Mouse (Mus musculus): ENCODE data around the gene Zfp688.
"Not testable (repeated sequence)": the region's sequence is repeated elsewhere in the genome, so short reads cannot be mapped to it uniquely, and the experiment has no call there.

The Zfp688 gene

DNA sequence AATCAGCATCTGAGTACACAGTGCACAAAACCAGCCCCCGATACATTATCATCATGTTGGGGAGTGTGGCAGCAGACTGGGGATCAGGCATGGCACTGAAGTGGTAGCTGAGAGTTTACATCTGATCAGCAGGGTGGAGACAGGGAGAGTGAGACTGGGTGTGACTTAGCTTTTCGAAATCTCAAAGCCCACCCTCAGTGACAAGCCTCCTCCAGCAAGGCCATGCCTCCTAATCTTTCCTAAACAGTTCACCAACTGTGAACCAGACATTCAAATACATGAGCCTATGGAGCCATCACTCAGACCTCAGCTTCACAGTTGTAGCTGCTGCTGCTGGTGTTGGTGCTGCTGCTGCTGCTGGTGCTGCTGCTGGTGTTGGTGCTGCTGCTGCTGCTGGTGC lies 10.4 kb downstream of the Zfp688 start:
- intact Hi-C loops (cut with DNase I): no loop called here

DNA sequence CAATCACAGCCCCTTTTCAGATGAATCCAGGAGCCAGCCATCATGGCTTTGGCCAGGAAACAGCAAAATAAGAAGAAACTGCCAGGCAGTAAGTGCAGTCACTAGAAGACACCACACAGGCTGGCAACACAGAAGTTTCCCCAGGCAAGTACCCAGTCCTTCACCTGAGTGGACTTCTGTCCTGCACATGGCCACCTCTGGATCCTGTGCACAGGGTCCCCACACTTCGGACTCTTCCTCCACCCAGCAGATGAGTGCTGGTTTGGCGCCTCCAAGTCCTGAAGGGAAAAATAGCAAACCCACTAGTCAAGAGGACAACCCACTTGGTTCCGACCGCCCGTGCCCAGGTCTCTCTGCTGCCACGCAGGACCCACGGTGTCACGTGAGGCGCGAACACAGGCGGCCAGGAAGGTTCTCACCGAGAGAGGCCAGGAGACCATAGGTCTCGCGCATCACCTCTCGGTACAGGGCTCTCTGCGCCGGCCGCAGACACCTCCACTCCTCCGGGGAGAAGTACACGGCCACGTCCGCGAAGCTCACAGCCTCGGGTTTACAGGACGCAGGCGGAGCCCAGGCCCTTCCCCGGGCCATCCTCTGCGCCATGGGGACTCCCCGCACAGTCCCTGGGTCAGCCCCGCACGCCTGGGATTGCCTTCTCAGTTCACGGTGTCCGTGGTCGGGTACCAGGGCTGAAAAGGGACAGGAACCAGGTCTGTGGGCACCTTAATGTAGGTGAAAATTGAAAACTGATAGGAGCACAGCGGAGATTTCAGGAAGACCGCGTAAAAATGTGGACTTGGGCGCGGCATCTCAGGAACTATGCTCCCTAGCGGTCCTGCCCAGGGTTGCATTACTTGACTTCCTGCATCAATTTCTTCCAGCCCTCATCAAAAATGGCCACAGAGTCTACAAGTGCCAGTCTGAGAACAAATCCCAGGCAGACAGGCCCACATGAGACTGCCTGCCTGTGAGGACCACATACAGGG lies 15.6 kb downstream of the Zfp688 start, which contains the start of gene Zfp764:
Gene Zfp764, minus strand, starts transcription at position 821 of the 986 bp plus-strand sequence.
- intact Hi-C loops (cut with DNase I): not testable (repeated sequence)

DNA sequence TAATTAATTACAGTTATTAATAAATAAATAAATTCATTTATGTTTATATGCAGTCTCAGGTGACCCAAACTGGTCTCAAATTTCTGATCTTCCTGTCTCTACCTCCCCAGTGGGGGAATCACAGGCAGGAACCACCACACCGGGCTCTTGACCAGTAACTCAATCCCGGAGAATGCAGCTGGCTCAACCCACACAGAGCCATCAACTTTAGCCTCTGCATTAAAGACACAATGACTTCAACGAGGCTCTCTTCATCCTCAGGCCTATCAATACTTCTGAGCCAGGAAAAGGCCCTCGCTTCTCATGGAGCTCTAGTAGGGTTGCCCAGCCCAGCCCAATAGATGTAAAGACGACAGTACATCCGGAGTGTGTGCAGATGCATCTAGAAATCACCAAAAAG lies 17.8 kb downstream of the Zfp688 start:
- intact Hi-C loops (cut with DNase I): loop anchor here (5.0 kb wide), 1 partner anchor 42 kb away; no protein-coding TSS in a partner anchor

DNA sequence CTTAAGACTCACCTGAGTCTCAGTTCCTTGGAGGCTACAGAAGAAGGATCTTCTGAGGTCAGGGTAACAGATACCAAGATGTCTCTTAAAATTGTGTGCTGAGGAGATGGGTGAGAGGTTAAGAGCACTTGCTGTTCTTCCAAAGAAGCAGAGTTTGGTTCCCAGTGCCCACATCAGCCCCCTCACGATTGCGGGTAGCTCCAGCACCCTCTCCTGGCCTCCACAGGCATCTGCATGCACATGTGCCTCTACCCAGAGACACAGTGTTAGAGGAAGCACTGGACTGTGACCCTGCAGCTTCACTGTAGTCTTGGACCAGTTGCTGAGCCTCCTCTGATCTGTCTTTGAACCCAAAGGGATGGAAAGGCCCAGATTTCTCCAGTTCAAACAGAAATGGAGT lies 18.9 kb downstream of the Zfp688 start:
- intact Hi-C loops (cut with DNase I): loop anchor here (5.0 kb wide), 1 partner anchor 41 kb away; no protein-coding TSS in a partner anchor

DNA sequence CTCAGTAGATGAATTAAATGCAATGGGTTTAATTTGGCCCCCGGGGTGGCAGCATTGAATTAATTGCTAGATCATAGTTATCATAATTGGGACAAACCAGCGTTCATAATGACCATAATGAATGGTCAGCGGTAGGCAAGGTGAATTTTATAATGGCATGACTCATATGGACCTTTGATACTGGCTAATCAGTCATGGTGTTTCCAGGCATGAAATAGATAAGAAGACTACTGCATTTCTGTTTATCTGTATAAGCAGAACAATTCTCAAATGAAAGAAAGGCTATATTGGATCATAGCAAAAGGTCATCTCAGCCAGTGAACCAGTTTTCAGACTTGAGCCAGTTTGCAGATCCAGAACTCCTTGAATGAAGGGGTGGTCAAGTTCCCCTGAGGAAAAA lies 21.5 kb downstream of the Zfp688 start:
- intact Hi-C loops (cut with DNase I): loop anchor here (5.0 kb wide), 1 partner anchor 38 kb away; no protein-coding TSS in a partner anchor

DNA sequence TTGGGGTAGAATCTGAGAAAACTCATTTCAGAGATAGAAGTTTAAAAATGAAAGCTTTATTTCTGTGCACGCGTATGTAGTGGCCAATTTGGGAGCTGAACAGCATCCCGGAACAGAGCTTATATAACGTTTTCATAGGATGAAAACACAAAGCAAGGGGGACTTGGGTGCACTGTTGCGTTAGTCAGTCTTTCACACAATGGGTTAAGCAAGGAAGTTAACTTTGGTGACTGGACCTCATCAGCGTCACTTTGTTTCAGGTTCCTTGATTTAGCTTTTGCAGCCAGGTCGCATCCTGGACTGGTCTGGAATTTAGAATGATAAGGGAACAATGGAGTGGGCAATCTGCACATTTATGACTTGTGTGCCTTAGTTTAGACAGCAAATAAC lies 27.9 kb downstream of the Zfp688 start:
- intact Hi-C loops (cut with DNase I): no loop called here

DNA sequence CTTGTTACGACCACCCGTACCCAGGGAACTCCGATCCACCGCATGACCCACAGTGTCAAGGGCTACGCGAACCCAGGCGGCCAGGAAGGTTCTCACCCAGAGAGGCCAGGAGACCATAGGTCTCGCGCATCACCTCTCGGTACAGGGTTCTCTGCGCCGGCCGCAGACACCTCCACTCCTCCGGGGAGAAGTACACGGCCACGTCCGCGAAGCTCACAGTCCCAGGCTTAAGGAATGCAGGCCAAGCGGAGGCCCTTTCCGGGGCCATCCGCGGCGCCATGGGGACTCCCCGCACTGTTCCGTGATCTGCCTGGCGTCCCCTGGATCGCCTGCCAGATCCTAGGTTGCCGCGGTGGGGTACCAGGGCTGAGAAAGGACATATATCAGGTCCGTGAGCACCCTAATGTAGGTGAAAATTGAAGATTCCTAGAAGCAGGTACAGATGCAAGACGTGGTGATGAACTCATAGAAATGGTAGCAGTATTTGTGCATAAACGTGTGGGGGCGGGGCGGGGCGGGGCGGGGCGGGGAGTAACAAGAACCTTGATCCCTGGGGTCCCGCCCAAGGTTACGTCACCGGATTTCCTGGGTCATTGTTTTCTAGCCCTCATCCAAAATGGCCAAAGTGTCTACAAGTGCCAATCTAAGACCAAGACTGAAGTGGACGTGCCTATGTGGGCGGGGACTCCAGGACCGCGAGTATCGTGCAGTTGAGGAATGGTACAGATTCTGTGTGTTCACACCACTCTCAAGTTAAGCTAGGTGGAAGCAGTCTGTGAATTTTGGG lies 28.5 kb downstream of the Zfp688 start, which contains the start of gene E430018J23Rik:
Gene E430018J23Rik, minus strand, starts transcription at position 473 of the 787 bp plus-strand sequence.
- intact Hi-C loops (cut with DNase I): no loop called here

DNA sequence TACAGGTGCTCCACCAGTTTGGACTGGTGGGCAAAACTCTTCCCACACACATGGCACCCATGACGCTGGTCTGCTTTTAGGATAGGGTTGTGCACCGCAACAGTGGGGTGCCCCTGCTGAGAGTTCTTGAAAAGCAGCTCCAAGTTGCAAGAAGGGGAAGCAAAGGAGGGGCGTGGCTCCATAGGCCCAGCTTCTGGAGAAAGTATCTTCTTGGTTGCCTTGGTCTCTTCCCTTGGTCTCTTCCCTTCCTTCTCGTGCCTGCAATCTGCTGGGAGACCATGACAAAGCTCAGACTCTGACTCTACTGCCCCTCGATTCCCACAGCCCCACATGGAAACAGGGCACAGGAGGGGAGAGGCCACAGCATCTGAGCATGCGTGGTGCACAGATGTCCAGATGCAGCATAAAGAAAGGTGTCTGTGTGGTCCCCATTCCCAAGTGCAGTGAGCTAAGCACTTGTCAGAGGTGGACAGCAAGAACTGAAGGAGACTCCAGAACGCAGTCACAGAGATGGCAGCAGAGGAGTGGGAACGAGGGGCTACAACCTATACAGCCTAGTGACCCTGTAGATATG lies 29.5 kb downstream of the Zfp688 start:
- intact Hi-C loops (cut with DNase I): no loop called here

DNA sequence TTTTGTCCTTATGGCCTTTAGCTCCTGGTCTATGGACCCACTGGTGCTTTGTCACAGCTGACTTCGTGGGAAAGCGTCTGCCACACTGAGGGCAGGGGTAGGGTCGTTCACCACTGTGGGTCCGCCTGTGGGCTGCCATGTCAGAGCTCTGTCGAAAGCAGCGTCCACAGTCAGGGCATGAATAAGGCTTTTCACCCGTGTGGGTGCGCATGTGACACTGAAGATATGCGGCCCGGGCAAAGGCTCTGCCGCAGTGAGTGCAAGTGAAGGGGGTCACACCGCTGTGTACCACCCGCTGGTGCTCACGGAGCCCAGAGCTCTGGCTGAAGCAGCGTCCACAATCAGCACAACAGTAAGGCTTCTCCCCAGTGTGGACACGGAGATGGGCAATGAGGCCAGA lies 30.3 kb downstream of the Zfp688 start:
- intact Hi-C loops (cut with DNase I): no loop called here

DNA sequence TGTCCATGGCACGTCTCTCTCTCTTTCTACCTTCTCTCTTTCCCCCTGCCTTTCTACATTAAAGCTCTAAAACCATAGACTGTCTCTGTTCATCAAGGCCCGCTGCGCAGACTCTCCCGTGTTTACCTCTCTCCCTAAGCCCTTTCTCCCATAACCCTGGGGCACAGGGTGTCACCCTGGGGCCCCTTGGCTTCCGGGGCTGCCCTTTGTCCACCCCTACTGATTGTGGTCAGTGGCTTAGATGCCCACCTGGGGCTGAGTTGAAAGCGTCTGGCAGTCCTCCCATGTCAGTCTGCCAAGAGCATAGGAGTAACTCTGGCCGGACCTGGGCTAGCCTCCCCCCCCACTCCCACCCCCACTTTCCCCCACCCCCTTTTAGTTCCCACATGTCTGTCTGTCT lies 31.6 kb downstream of the Zfp688 start:
- intact Hi-C loops (cut with DNase I): no loop called here

DNA sequence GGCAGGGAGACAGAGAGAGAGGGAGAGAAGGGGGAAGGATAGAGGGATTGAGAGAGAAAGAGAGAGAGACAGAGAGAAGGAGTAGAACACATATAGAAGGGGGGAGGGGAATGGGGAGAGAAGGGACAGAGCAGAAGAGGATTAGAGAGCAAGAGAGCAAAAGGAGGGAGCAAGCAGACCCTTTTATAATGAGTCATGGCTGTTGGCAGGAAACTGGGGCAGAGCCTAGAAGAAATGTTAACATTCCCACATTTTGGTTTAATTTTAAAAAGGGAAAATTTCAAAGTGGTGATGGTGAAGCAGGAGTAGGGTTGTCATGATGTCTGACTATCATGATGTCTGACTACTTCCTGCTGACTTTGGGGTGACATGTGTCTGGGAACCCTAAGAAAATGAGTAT lies 33.7 kb downstream of the Zfp688 start:
- intact Hi-C loops (cut with DNase I): not testable (repeated sequence)

DNA sequence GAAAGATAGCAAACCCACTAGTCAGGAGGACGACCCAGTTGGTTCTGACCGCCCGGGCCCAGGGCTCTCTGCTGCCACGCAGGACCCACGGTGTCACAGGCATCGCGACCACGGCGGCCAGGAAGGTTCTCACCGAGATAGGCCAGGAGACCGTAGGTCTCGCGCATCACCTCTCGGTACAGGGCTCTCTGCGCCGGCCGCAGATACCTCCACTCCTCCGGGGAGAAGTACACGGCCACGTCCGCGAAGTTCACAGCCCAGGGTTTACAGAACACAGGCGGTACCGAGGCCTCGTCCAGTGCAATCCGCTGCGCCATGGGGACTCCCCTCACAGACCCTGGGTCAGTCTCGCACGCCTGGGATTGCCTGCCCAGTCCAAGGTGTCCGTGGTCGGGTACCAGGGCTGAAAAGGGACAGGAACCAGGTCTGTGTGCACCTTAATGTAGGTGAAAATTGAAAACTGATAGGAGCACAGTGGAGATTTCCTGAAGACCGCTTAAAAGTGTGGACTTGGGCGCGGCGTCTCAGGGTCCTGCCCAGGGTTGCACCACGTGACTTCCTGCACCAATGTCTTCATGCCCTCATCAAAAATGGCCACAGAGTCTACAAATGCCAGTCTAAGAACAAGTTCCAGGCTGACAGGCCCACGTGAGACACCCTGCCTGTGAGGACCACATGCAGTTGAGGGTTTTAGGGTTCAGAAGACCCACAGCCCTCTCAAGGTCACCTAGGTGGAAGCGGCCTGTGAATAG lies 35.1 kb downstream of the Zfp688 start, which contains the start of gene 9130019O22Rik:
Gene 9130019O22Rik, minus strand, starts transcription at position 526 of the 752 bp plus-strand sequence.
- intact Hi-C loops (cut with DNase I): no loop called here

DNA sequence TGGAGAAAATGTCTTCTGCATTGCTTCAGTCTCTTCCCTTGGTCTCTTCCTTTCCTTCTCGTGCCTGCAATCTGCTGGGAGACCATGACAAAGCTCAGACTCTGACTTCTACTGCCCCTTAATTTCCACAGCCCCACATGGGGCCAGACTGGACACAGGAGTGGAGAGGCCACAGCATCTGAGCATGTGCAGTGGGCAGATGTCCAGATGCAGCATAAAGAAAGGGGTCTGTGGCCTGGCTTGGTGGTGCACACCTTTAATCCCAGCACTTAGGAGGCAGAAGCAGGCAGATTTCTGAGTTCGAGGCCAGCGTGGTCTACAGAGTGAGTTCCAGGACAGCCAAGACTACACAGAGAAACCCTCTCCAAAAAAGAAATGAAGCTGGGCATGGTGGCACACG lies 36.3 kb downstream of the Zfp688 start:
- intact Hi-C loops (cut with DNase I): not testable (repeated sequence)

DNA sequence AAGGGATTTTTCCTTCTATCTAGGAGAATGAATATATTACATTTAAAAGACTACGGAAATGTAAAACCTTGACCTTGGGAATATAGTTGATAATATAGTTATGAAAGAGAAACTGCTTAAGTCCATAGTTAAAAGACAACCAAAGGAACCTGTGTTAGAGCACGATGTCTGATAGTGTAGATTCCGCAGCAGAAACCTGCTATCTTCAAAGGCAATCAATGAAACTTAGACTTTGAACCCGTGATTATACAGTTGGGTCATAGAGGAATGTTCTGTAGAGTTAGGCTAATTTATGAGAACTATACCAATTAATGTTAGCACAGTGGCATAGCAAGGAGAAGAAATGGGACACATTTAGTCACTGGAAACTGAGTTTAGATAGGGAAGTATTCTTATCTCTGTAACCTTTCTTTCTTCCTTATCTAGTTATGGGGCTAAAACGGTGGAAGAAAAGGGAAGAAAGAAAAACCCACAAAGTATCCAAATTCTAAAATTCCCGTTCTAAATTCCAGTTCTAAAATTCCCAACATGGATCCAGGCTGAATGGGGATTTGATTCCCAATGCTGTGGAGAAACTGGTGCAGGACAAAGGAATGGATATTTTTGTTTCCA lies 43.5 kb downstream of the Zfp688 start:
- intact Hi-C loops (cut with DNase I): no loop called here

DNA sequence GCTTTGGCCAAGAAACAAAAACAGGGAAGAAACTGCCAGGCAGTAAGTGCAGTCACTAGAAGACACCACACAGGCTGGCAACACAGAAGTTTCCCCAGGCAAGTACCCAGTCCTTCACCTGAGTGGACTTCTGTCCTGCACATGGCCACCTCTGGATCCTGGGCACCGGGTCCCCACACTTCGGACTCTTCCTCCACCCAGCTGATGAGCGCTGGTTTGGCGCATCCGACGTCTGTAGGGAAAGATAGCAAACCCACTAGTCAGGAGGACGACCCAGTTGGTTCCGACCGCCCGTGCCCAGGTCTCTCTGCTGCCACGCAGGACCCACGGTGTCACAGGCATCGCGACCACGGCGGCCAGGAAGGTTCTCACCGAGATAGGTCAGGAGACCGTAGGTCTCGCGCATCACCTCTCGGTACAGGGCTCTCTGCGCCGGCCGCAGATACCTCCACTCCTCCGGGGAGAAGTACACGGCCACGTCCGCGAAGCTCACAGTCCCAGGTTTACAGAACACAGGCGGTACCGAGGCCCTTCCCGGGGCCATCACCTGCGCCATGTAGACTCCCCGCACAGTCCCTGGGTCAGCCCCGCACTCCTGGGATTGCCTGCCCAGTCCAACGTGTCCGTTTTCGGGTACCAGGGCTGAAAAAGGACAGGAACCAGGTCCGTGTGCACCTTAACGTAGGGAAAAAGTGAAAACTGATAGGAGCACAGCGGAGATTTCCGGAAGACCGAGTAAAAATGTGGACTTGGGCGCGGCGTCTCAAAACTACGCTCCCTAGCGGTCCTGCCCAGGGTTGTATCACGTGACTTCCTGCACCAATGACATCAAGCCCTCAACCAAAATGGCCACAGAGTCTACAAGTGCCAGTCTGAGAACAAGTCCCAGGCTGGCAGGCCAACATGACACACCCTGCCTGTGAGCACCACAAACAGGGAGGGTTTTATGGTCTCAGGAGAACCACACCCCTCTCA lies 46.3 kb downstream of the Zfp688 start, which contains the start of gene Zfp747:
Gene Zfp747, minus strand, starts transcription at position 780 of the 975 bp plus-strand sequence.
- intact Hi-C loops (cut with DNase I): not testable (repeated sequence)

DNA sequence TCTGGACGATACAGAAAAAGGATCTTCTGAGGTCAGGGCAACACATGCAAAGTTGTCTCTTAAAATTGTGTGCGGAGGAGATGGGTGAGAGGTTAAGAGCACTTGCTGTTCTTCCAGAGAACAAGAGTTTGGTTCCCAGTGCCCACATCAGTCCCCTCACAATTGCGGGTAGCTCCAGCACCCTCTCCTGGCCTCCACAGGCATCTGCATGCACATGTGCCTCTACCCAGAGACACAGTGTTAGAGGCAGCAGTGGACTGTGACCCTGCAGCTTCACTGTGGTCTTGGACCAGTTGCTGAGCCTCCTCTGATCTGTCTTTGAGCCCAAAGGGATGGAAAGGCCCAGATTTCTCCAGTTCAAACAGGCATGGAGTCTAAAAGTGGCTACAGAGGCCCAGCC lies 50.0 kb downstream of the Zfp688 start:
- intact Hi-C loops (cut with DNase I): not testable (repeated sequence)

DNA sequence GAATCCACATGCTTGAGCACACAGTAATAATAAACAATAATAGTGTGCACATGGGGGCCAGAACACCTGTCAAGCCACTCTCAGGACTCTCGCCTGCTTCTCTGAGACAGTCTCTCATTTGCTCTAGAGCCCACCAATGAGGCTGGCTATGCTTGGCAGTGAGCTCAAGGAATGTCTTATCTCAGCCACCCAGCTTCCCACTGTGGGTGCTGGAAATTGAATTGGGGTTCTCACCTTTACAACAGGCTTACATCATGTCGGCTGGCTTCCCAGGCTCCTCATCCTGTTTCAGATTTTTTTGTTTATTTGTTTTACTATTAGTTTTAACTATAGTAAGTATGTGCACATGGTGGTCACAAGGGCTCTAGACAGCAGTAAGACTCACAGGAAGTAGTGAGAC lies 50.7 kb downstream of the Zfp688 start:
- intact Hi-C loops (cut with DNase I): no loop called here
